Mouse (Mus musculus): ENCODE measurements around the gene Alg5.

DNA sequence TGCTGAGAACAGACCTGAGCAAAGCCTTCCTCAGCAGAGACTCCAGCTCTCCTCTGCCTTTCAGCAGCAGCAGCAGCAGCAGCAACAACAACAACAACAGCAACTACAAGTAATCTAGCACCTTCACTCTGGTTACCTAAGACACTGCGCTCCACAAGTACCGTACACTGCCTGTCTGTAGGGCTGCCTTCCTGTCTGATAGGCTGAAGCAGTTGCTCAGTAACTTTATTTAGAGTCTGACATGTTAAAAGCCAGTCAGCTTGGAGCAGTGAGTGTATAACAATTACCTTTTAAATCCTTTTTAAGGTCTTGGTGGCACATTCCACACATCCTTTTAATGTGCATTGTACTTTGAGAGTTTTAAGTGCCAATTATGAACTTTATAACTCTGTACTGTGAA lies 7.8 kb upstream of the Alg5 start:
- TF ChIP-seq GATA1 (IDR thresholded peaks at IDR 0.05; ENCODE audit: borderline replicate concordance, low read length) (no peak), FLI1 (IDR thresholded peaks at IDR 0.05; ENCODE audit: low read length) (no peak)
